Mouse (Mus musculus) kidney, adult 10 weeks (tissue): ENCODE results near the gene Ppp1r14d. TPM values are rescaled to one million over a fixed set of nuclear protein-coding genes. Genes with fewer than 3 reads are reported as not detected.

ENCODE experiments used
- polyA plus RNA-seq: library from polyadenylated mRNA; stranded (reverse); fragments of 350-450 nt; fragmentation: Illumina TruSeq; extraction: RNeasy Lipid Tissue Mini Kit (QIAGEN cat#74804); gene quantifications from one replicate; pipeline ENCODE4 v1.2.3, GENCODE M21; 2014; ENCODE audit warnings: low read depth, low replicate concordance

Gene Ppp1r14d
- 1.1 TPM for polyA plus RNA-seq

GRCm38 (mm10) chr2:119229775-119230704, at the start of gene Ppp1r14d:
Gene Ppp1r14d (minus strand): TSS chr2:119229906.

GRCm38 (mm10) chr2:119270643-119271331, 41.1 kb upstream of the Ppp1r14d start, which contains the start of gene Rhov:
Gene Rhov (minus strand): TSS chr2:119271272.

GRCm38 (mm10) chr2:119237210-119237870, 7.6 kb upstream of the Ppp1r14d start, which contains the start of gene Spint1:
Gene Spint1 (plus strand): TSS chr2:119237362.

GRCm38 (mm10) chr2:119208344-119209175, 21.1 kb downstream of the Ppp1r14d start, which contains the start of the genes Zfyve19 and Dnajc17:
Gene Zfyve19 (plus strand): TSS chr2:119208617.
Gene Dnajc17 (minus strand): TSS chr2:119208795.

GRCm38 (mm10) chr2:119173991-119174651, 55.6 kb downstream of the Ppp1r14d start, which contains the start of gene Gm14137:
Gene Gm14137 (plus strand): TSS chr2:119174509.

Other genes with a start within 250 kb of the Ppp1r14d start
- 11.6 TPM for gene Ccdc32, start 200.5 kb downstream of the Ppp1r14d start, polyA plus RNA-seq
- 3.2 TPM for gene Rpusd2, start 195.1 kb downstream of the Ppp1r14d start, polyA plus RNA-seq
- 0.20 TPM for gene Knl1, start 182.8 kb downstream of the Ppp1r14d start, polyA plus RNA-seq
- 0.69 TPM for gene Rad51, start 117.1 kb downstream of the Ppp1r14d start, polyA plus RNA-seq
- gene Rmdn3, start 72.9 kb downstream of the Ppp1r14d start, polyA plus RNA-seq: 42.6 TPM
- not detected for gene Gchfr, start 62.1 kb downstream of the Ppp1r14d start, polyA plus RNA-seq
- gene Gm14137, start 55.4 kb downstream of the Ppp1r14d start, polyA plus RNA-seq: not detected
- 3.5 TPM for gene Zfyve19, start 21.3 kb downstream of the Ppp1r14d start, polyA plus RNA-seq
- 1.9 TPM for gene Dnajc17, start 21.1 kb downstream of the Ppp1r14d start, polyA plus RNA-seq
- 14.7 TPM for gene Spint1, start 7.5 kb upstream of the Ppp1r14d start, polyA plus RNA-seq
- 0.44 TPM for gene Rhov, start 41.4 kb upstream of the Ppp1r14d start, polyA plus RNA-seq
- gene Vps18, start 58.8 kb upstream of the Ppp1r14d start, polyA plus RNA-seq: 0.20 TPM
- 0.28 TPM for gene Dll4, start 95.9 kb upstream of the Ppp1r14d start, polyA plus RNA-seq
- 0.28 TPM for gene Chac1, start 121.3 kb upstream of the Ppp1r14d start, polyA plus RNA-seq
- gene Ino80, start 247.8 kb upstream of the Ppp1r14d start, polyA plus RNA-seq: 14.5 TPM